Mouse (Mus musculus) adrenal gland, postnatal 4 days (tissue): ENCODE measurements around the gene Serpinh1. TPM values are rescaled to one million over a fixed set of nuclear protein-coding genes. Genes with fewer than 3 reads are reported as not detected.
A peak's percentile ranks its signal among the peaks of the same experiment; 100 is the strongest.

Experiments used
- DNase-seq, 2 experiments: peaks; one replicate each; pipeline ENCODE4 v3.0.0; 2021 to 2022; ENCODE audit warnings: low spot score in 2 of 2, mixed read lengths in 2 of 2
- long read RNA-seq, 2 experiments: library from polyadenylated mRNA; stranded (forward); transcript quantifications; one replicate each; pipeline ENCODE4 v2.0.0; 2021
- total RNA-seq, 2 experiments: library from RNA; stranded (reverse); gene quantifications; 2 replicates each; pipeline ENCODE4 v1.2.3; 2021

The Serpinh1 gene
- total RNA-seq, result 100 to 1,000 TPM; 366 to 430 TPM
- long read RNA-seq, experiment 1, transcript Serpinh1-203 (6 exons, 2,128 nt), result minor isoform, 32 of 413 reads
- long read RNA-seq, experiment 1, transcript Serpinh1-201 (5 exons, 2,215 nt), result major isoform, 289 of 413 reads
- long read RNA-seq, experiment 1, partial matches to known transcripts, result 18 of 413 reads
- long read RNA-seq, experiment 1, other reads (novel, unspliced or antisense), result 69 of 413 reads
- long read RNA-seq, experiment 2, transcript Serpinh1-202 (5 exons, 2,274 nt), result minor isoform, 15 of 1,048 reads
- long read RNA-seq, experiment 2, transcript Serpinh1-201 (5 exons, 2,215 nt), result major isoform, 817 of 1,048 reads
- long read RNA-seq, experiment 2, transcript Serpinh1-203 (6 exons, 2,128 nt), result minor isoform, 59 of 1,048 reads
- long read RNA-seq, experiment 2, partial matches to known transcripts, result 42 of 1,048 reads
- long read RNA-seq, experiment 2, other reads (novel, unspliced or antisense), result 111 of 1,048 reads

GRCm38 (mm10) chr7:99352526-99353400 lies at the start of gene Serpinh1:
TSS of gene Serpinh1 (minus strand) at chr7:99353239.
- peak; percentile 52 to 76 for DNase-seq

GRCm38 (mm10) chr7:99402477-99402876 lies 49.4 kb upstream of the Serpinh1 start:
- no peak for DNase-seq

GRCm38 (mm10) chr7:99401373-99401772 lies 48.3 kb upstream of the Serpinh1 start:
- no peak for DNase-seq

- no peak for DNase-seq
Observed at GRCm38 (mm10) chr7:99396994-99397659, 44.1 kb upstream of the Serpinh1 start.

GRCm38 (mm10) chr7:99395908-99396616 lies 43.0 kb upstream of the Serpinh1 start:
- DNase-seq, result no peak

GRCm38 (mm10) chr7:99395385-99395784 lies 42.3 kb upstream of the Serpinh1 start:
- DNase-seq, result no peak

- no peak for DNase-seq
Observed at GRCm38 (mm10) chr7:99393711-99394325, 40.8 kb upstream of the Serpinh1 start.

- DNase-seq, result no peak
Observed at GRCm38 (mm10) chr7:99392696-99393095, 39.7 kb upstream of the Serpinh1 start.

GRCm38 (mm10) chr7:99390559-99390958 lies 37.5 kb upstream of the Serpinh1 start:
- DNase-seq, result no peak

GRCm38 (mm10) chr7:99387356-99387755 lies 34.3 kb upstream of the Serpinh1 start:
- DNase-seq, result no peak

GRCm38 (mm10) chr7:99386811-99387210 lies 33.8 kb upstream of the Serpinh1 start:
- no peak for DNase-seq

- no peak for DNase-seq
Observed at GRCm38 (mm10) chr7:99386030-99386429, 33.0 kb upstream of the Serpinh1 start.

GRCm38 (mm10) chr7:99384101-99384611 lies 31.1 kb upstream of the Serpinh1 start:
- DNase-seq, result no peak

GRCm38 (mm10) chr7:99383246-99383645 lies 30.2 kb upstream of the Serpinh1 start:
- DNase-seq, result no peak

- DNase-seq, result no peak
Observed at GRCm38 (mm10) chr7:99382088-99383000, 29.3 kb upstream of the Serpinh1 start.

GRCm38 (mm10) chr7:99381214-99382087 lies 28.4 kb upstream of the Serpinh1 start, which contains the start of gene Gdpd5:
TSS of gene Gdpd5 (plus strand) at chr7:99381414.
- peak; percentile 99 for DNase-seq

- no peak for DNase-seq
Observed at GRCm38 (mm10) chr7:99380491-99381213, 27.6 kb upstream of the Serpinh1 start.
